Mouse (Mus musculus): ENCODE results near the gene Lyrm7. TPM values are rescaled to one million over a fixed set of nuclear protein-coding genes. Genes with fewer than 3 reads are reported as not detected.

Lyrm7 gene
- polyA plus RNA-seq, 1 experiment = 25.3 TPM

- H3K4me1 ChIP-seq (ENCODE audit: control insufficient read depth, insufficient read depth, low read length) = no peaks in the 10 kb centered on the region
- TF ChIP-seq CTCF (IDR thresholded peaks at IDR 0.05; ENCODE audit: control insufficient read depth, insufficient read depth, insufficient replicate concordance, low read depth, low read length) (no peak), POLR2A (IDR thresholded peaks at IDR 0.05; ENCODE audit: control insufficient read depth, low read depth, low read length) (no peak)
- no peak overlapping the region for H3K4me3 ChIP-seq (ENCODE audit: control insufficient read depth, low read depth, low read length)
- no peak overlapping the region for H3K27ac ChIP-seq (ENCODE audit: control insufficient read depth, insufficient read depth, low read depth, low read length)
- H3K36me3 ChIP-seq (ENCODE audit: control insufficient read depth, insufficient read depth, low read length) = no peaks in the 10 kb centered on the region
- H3K27me3 ChIP-seq (ENCODE audit: control insufficient read depth, insufficient read depth, low read length) = no peaks in the 10 kb centered on the region
Measured at GRCm38 (mm10) chr11:54812314-54812713, 48.4 kb downstream of the Lyrm7 start.

DNA sequence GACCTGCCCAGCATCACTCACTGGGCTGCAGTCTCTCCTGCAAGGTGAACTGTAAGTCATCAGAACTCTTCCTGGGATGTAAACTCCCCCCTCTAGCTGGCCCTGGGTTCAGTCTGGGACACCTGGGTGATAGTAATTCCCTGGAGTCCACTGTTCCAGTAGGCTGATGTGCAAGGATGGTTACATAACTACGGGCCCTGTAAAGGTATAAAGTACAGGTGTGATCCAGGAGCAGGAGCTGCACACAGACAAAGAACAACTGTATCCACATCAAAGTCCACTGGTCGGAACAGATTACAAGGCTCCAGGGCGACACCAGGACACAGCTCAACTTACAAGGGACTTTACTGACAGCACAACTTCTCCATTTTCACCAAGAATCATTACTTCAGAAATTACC, 49.7 kb downstream of the Lyrm7 start:
- peaks cover 6% of the 10 kb centered on the region for H3K4me1 ChIP-seq (ENCODE audit: control insufficient read depth, insufficient read depth, low read length)
- H3K27ac ChIP-seq (ENCODE audit: control insufficient read depth, insufficient read depth, low read depth, low read length) = no peak overlapping the region
- no peak overlapping the region for H3K4me3 ChIP-seq (ENCODE audit: control insufficient read depth, low read depth, low read length)

GRCm38 (mm10) chr11:54809582-54809981, 51.1 kb downstream of the Lyrm7 start:
- Histone ChIP-seq H3K27ac (ENCODE audit: control insufficient read depth, insufficient read depth, low read depth, low read length) (no peak overlapping the region), H3K36me3 (ENCODE audit: control insufficient read depth, insufficient read depth, low read length) (no peaks in the 10 kb centered on the region), H3K27me3 (ENCODE audit: control insufficient read depth, insufficient read depth, low read length) (no peaks in the 10 kb centered on the region), H3K4me1 (ENCODE audit: control insufficient read depth, insufficient read depth, low read length) (peaks cover 6% of the 10 kb centered on the region), H3K4me3 (ENCODE audit: control insufficient read depth, low read depth, low read length) (no peak overlapping the region)
- no peak for TF ChIP-seq POLR2A (IDR thresholded peaks at IDR 0.05; ENCODE audit: control insufficient read depth, low read depth, low read length)
- no peak for TF ChIP-seq CTCF (IDR thresholded peaks at IDR 0.05; ENCODE audit: control insufficient read depth, insufficient read depth, insufficient replicate concordance, low read depth, low read length)

More for the DNA sequence above, 49.7 kb downstream of the Lyrm7 start:
- H3K36me3 ChIP-seq (ENCODE audit: control insufficient read depth, insufficient read depth, low read length) = no peaks in the 10 kb centered on the region
- no peak for TF ChIP-seq POLR2A (IDR thresholded peaks at IDR 0.05; ENCODE audit: control insufficient read depth, low read depth, low read length)
- no peak for TF ChIP-seq CTCF (IDR thresholded peaks at IDR 0.05; ENCODE audit: control insufficient read depth, insufficient read depth, insufficient replicate concordance, low read depth, low read length)
- H3K27me3 ChIP-seq (ENCODE audit: control insufficient read depth, insufficient read depth, low read length) = no peaks in the 10 kb centered on the region

DNA sequence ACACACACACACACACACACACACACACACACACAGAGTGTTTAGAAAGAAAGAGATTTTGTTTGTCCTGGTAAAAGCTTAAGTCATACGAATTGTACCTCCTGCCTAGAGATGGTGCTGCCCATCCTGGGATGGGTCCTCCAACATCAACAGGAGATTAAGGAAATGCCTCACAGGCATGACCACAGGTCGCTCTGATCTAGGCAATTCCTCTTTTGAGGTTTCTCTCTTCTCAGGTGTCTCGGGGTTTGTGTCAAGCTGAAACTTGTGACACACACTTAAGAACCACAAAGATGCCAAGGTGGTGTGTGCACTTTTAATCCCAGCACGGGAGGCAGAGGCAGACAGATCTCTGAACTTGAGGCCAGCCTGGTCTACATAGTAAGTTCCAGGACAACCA, 52.5 kb downstream of the Lyrm7 start:
- TF ChIP-seq POLR2A (IDR thresholded peaks at IDR 0.05; ENCODE audit: control insufficient read depth, low read depth, low read length) (no peak), CTCF (IDR thresholded peaks at IDR 0.05; ENCODE audit: control insufficient read depth, insufficient read depth, insufficient replicate concordance, low read depth, low read length) (no peak)
- H3K4me1 ChIP-seq (ENCODE audit: control insufficient read depth, insufficient read depth, low read length) = peaks cover 6% of the 10 kb centered on the region
- H3K27me3 ChIP-seq (ENCODE audit: control insufficient read depth, insufficient read depth, low read length) = no peaks in the 10 kb centered on the region
- H3K4me3 ChIP-seq (ENCODE audit: control insufficient read depth, low read depth, low read length) = no peak overlapping the region
- H3K36me3 ChIP-seq (ENCODE audit: control insufficient read depth, insufficient read depth, low read length) = no peaks in the 10 kb centered on the region
- H3K27ac ChIP-seq (ENCODE audit: control insufficient read depth, insufficient read depth, low read depth, low read length) = no peak overlapping the region

- no peak overlapping the region for H3K4me3 ChIP-seq (ENCODE audit: control insufficient read depth, low read depth, low read length)
- H3K27ac ChIP-seq (ENCODE audit: control insufficient read depth, insufficient read depth, low read depth, low read length) = no peak overlapping the region
- H3K4me1 ChIP-seq (ENCODE audit: control insufficient read depth, insufficient read depth, low read length) = peaks cover 6% of the 10 kb centered on the region
- H3K36me3 ChIP-seq (ENCODE audit: control insufficient read depth, insufficient read depth, low read length) = no peaks in the 10 kb centered on the region
- no peak for TF ChIP-seq CTCF (IDR thresholded peaks at IDR 0.05; ENCODE audit: control insufficient read depth, insufficient read depth, insufficient replicate concordance, low read depth, low read length)
- TF ChIP-seq POLR2A (IDR thresholded peaks at IDR 0.05; ENCODE audit: control insufficient read depth, low read depth, low read length) = no peak
- H3K27me3 ChIP-seq (ENCODE audit: control insufficient read depth, insufficient read depth, low read length) = no peaks in the 10 kb centered on the region
Measured at GRCm38 (mm10) chr11:54807669-54808068, 53.0 kb downstream of the Lyrm7 start.

GRCm38 (mm10) chr11:54806891-54807290, 53.8 kb downstream of the Lyrm7 start:
- TF ChIP-seq POLR2A (IDR thresholded peaks at IDR 0.05; ENCODE audit: control insufficient read depth, low read depth, low read length) (peak; percentile 56; the same call in 1 of the 2 replicates), CTCF (IDR thresholded peaks at IDR 0.05; ENCODE audit: control insufficient read depth, insufficient read depth, insufficient replicate concordance, low read depth, low read length) (no peak)
- Histone ChIP-seq H3K27ac (ENCODE audit: control insufficient read depth, insufficient read depth, low read depth, low read length) (peak overlapping the region; percentile 69), H3K4me1 (ENCODE audit: control insufficient read depth, insufficient read depth, low read length) (peaks cover 6% of the 10 kb centered on the region), H3K4me3 (ENCODE audit: control insufficient read depth, low read depth, low read length) (peak overlapping the region; percentile 70), H3K36me3 (ENCODE audit: control insufficient read depth, insufficient read depth, low read length) (no peaks in the 10 kb centered on the region), H3K27me3 (ENCODE audit: control insufficient read depth, insufficient read depth, low read length) (no peaks in the 10 kb centered on the region)

DNA sequence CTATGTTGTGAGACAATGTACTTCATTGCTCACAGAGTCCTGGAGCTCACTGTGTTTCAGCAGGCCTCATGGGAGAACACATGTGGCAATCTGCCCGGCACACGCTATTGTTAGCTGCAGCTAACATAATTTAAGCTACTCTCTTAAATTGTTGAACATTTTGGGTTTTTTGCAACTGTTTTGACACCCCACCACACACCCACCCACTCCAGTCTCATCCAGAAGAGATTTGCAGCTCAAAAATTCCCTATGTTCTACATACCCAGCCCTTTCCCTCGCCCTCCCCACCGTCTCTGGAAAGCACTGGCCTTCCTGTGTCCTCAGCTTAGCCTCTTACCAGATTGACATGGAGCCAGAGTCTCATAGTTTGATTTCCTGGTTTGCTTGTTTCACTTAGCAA, 55.5 kb downstream of the Lyrm7 start:
- Histone ChIP-seq H3K27me3 (ENCODE audit: control insufficient read depth, insufficient read depth, low read length) (no peaks in the 10 kb centered on the region), H3K27ac (ENCODE audit: control insufficient read depth, insufficient read depth, low read depth, low read length) (0 out of 2 replicates have a peak overlapping the region, but pooled peaks have one; percentile 13), H3K36me3 (ENCODE audit: control insufficient read depth, insufficient read depth, low read length) (no peaks in the 10 kb centered on the region), H3K4me3 (ENCODE audit: control insufficient read depth, low read depth, low read length) (no peak overlapping the region), H3K4me1 (ENCODE audit: control insufficient read depth, insufficient read depth, low read length) (peaks cover 6% of the 10 kb centered on the region)
- TF ChIP-seq CTCF (IDR thresholded peaks at IDR 0.05; ENCODE audit: control insufficient read depth, insufficient read depth, insufficient replicate concordance, low read depth, low read length) (no peak), POLR2A (IDR thresholded peaks at IDR 0.05; ENCODE audit: control insufficient read depth, low read depth, low read length) (no peak)

DNA sequence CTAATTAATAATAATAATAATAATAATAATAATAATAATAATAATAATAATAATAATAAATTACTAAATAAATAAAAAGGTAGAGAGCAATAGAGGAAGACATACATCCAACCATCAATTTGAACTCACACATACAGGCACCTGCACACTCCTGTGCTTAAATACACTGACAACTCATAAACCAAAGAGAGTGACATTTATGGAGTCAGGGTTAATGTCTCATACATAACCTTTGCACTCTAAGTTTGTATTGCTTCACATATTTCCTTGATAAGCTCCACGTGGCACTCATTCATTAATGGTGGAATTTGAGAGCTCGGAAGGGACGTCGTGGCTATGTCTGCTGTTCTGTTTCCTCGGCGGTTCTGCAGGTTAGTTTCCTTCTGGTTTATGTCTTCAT, 58.1 kb downstream of the Lyrm7 start:
- no peak for TF ChIP-seq POLR2A (IDR thresholded peaks at IDR 0.05; ENCODE audit: control insufficient read depth, low read depth, low read length)
- TF ChIP-seq CTCF (IDR thresholded peaks at IDR 0.05; ENCODE audit: control insufficient read depth, insufficient read depth, insufficient replicate concordance, low read depth, low read length) = no peak

More for the DNA sequence above, 58.1 kb downstream of the Lyrm7 start:
- Histone ChIP-seq H3K4me3 (ENCODE audit: control insufficient read depth, low read depth, low read length) (no peak overlapping the region), H3K4me1 (ENCODE audit: control insufficient read depth, insufficient read depth, low read length) (peaks cover 6% of the 10 kb centered on the region), H3K27ac (ENCODE audit: control insufficient read depth, insufficient read depth, low read depth, low read length) (no peak overlapping the region), H3K36me3 (ENCODE audit: control insufficient read depth, insufficient read depth, low read length) (no peaks in the 10 kb centered on the region), H3K27me3 (ENCODE audit: control insufficient read depth, insufficient read depth, low read length) (no peaks in the 10 kb centered on the region)

Measured in testis, adult 2 months (tissue).